ENCODE assay signal across 8 mouse cellular contexts in genomic region chr6:100670880-100671344, GRCm38 (mm10). TPM values are rescaled to one million over a fixed set of nuclear protein-coding genes. Genes with fewer than 3 reads are reported as not detected.
DNase-seq lines count a peak whose midpoint lies in the region; ATAC-seq and TF ChIP-seq lines count a peak whose summit lies in the region.

Gene Shq1, minus strand, starts transcription at chr6:100671157.

- H3K4me3 ChIP-seq in forebrain, embryonic 10.5 days = peak within 1 kb of the TSS; percentile 96
- peak within 1 kb of the TSS; percentile 79 for H3K4me3 ChIP-seq in heart, embryonic 15.5 days
- peak within 1 kb of the TSS; percentile 83 to 95 for H3K4me3 ChIP-seq in liver, embryonic 14.5 days (ENCODE audit: insufficient read depth in 1 of 2, low read depth in 2 of 2, low read length in 2 of 2)
- peak within 1 kb of the TSS; percentile 88 for H3K4me3 ChIP-seq in neural tube, embryonic 11.5 days (ENCODE audit: low read depth, low read length)
- peak within 1 kb of the TSS; percentile 90 for H3K4me3 ChIP-seq in stomach, postnatal 0 days (ENCODE audit: low read depth, low read length)

- H3K4me2 ChIP-seq in heart, embryonic 15.5 days = peak within 1 kb of the TSS; percentile 84
- H3K4me2 ChIP-seq in liver, embryonic 14.5 days (ENCODE audit: low read depth) = peak within 1 kb of the TSS; percentile 81
- peak within 1 kb of the TSS; percentile 68 for H3K4me2 ChIP-seq in neural tube, embryonic 11.5 days (ENCODE audit: low read depth)
- H3K4me2 ChIP-seq in stomach, postnatal 0 days (replicated peaks; ENCODE audit: low read depth) = peak within 1 kb of the TSS; percentile 93

- peak within 1 kb of the TSS; percentile 70 for H3K9ac ChIP-seq in heart, embryonic 15.5 days
- H3K9ac ChIP-seq in liver, embryonic 14.5 days (replicated peaks) = peak within 1 kb of the TSS; percentile 79
- peak within 1 kb of the TSS; percentile 56 for H3K9ac ChIP-seq in neural tube, embryonic 11.5 days (ENCODE audit: low read length)
- peak within 1 kb of the TSS; percentile 81 for H3K9ac ChIP-seq in stomach, postnatal 0 days (ENCODE audit: low read length)

- TF ChIP-seq CTCF in liver, embryonic 14.5 days (IDR thresholded peaks at IDR 0.05; ENCODE audit: low read depth) = peak; percentile 53
- peak; percentile 53 for TF ChIP-seq CTCF in stomach, postnatal 0 days (IDR thresholded peaks at IDR 0.05; ENCODE audit: low read depth)

- peak; percentile 91 for ATAC-seq in heart, embryonic 15.5 days (replicated peaks; ENCODE audit: insufficient number of reproducible peaks, insufficient read depth, low FRiP score, low read depth)
- ATAC-seq in liver, embryonic 14.5 days (ENCODE audit: insufficient read depth) = peak; percentile 89
- peak; percentile 91 for ATAC-seq in neural tube, embryonic 11.5 days (ENCODE audit: insufficient read depth, low FRiP score, low TSS enrichment)
- peak; percentile 95 for ATAC-seq in stomach, postnatal 0 days (ENCODE audit: low FRiP score, low TSS enrichment)

- H3K4me1 ChIP-seq in forebrain, embryonic 10.5 days = peaks cover 26% of the 10 kb centered on the region
- peaks cover 9% of the 10 kb centered on the region for H3K4me1 ChIP-seq in heart, embryonic 15.5 days (replicated peaks)
- peaks cover 9% of the 10 kb centered on the region in 2 experiments; a peak in 3 of 4 replicates for H3K4me1 ChIP-seq in liver, embryonic 14.5 days (replicated peaks; ENCODE audit: control insufficient read depth in 2 of 2, insufficient read depth in 2 of 2, low read length in 1 of 2)
- peaks cover 3% of the 10 kb centered on the region; the same call in 1 of the 2 replicates for H3K4me1 ChIP-seq in neural tube, embryonic 11.5 days (ENCODE audit: control insufficient read depth, insufficient read depth, low read length)
- 0 out of 2 replicates have a peak, but pooled peaks cover 2% of the 10 kb centered on the region for H3K4me1 ChIP-seq in stomach, postnatal 0 days (replicated peaks; ENCODE audit: control insufficient read depth, insufficient read depth)

- H3K27ac ChIP-seq in forebrain, embryonic 10.5 days = peak within 1 kb of the TSS; percentile 89
- H3K27ac ChIP-seq in heart, embryonic 15.5 days = peak within 1 kb of the TSS; percentile 42
- H3K27ac ChIP-seq in liver, embryonic 14.5 days = peak within 1 kb of the TSS; percentile 36
- no peak within 1 kb of the TSS for H3K27ac ChIP-seq in neural tube, embryonic 11.5 days (ENCODE audit: low read depth, low read length)
- H3K27ac ChIP-seq in stomach, postnatal 0 days (replicated peaks) = peak within 1 kb of the TSS; percentile 63; the same call in 1 of the 2 replicates

- TF ChIP-seq EP300 in liver, embryonic 14.5 days (IDR thresholded peaks at IDR 0.05; ENCODE audit: low read depth) = no peak
- TF ChIP-seq EP300 in stomach, postnatal 0 days (optimal IDR thresholded peaks at IDR 0.05) = no peak

- H3K9me3 ChIP-seq in forebrain, embryonic 10.5 days = no peaks in the 10 kb centered on the region
- H3K9me3 ChIP-seq in heart, embryonic 15.5 days (replicated peaks) = no peaks in the 10 kb centered on the region
- H3K9me3 ChIP-seq in liver, embryonic 14.5 days (ENCODE audit: control insufficient read depth, low read length) = no peaks in the 10 kb centered on the region
- no peaks in the 10 kb centered on the region for H3K9me3 ChIP-seq in neural tube, embryonic 11.5 days (ENCODE audit: control insufficient read depth, low read length)
- no peaks in the 10 kb centered on the region for H3K9me3 ChIP-seq in stomach, postnatal 0 days (ENCODE audit: control insufficient read depth, low read length)

- no peaks in the 10 kb centered on the region for H3K36me3 ChIP-seq in forebrain, embryonic 10.5 days (replicated peaks)
- H3K36me3 ChIP-seq in heart, embryonic 15.5 days = no peaks in the 10 kb centered on the region
- no peaks in the 10 kb centered on the region for H3K36me3 ChIP-seq in liver, embryonic 14.5 days (replicated peaks; ENCODE audit: control insufficient read depth, insufficient read depth, low read depth)
- H3K36me3 ChIP-seq in neural tube, embryonic 11.5 days (ENCODE audit: control insufficient read depth, insufficient read depth, low read length) = no peaks in the 10 kb centered on the region
- no peaks in the 10 kb centered on the region for H3K36me3 ChIP-seq in stomach, postnatal 0 days (ENCODE audit: control insufficient read depth, insufficient read depth, low read length)

- DNase-seq in CD8-positive naive resting alpha-beta T cell, adult 2 months (ENCODE audit: low read depth in 2 of 2, low spot score in 2 of 2) = peak; percentile 86 to 91
- peak; percentile 79 for DNase-seq in c-Kit-positive CD71-negative TER-119-negative erythroid progenitor cells, embryonic 14.5 days (ENCODE audit: low read depth)
- peak; percentile 77 for DNase-seq in forebrain, embryonic 10.5 days (ENCODE audit: extremely low spot score, low spot score)
- DNase-seq in kidney, postnatal 25 days = peak; percentile 90 to 92
- peak; percentile 73 to 76 (median 74) for DNase-seq in liver, embryonic 14.5 days (ENCODE audit: low read depth in 3 of 3, low spot score in 3 of 3)
- peak; percentile 90 for DNase-seq in neural tube, embryonic 11.5 days (ENCODE audit: low spot score)
- peak; percentile 89 for DNase-seq in stomach, postnatal 0 days (ENCODE audit: low spot score)

- H3K27me3 ChIP-seq in forebrain, embryonic 10.5 days (ENCODE audit: poor library complexity, severe bottlenecking) = 0 out of 2 replicates have a peak, but pooled peaks cover 8% of the 10 kb centered on the region
- H3K27me3 ChIP-seq in heart, embryonic 15.5 days = no peaks in the 10 kb centered on the region
- no peaks in the 10 kb centered on the region for H3K27me3 ChIP-seq in liver, embryonic 14.5 days (ENCODE audit: control insufficient read depth, insufficient read depth, low read length)
- H3K27me3 ChIP-seq in neural tube, embryonic 11.5 days (ENCODE audit: control insufficient read depth, insufficient read depth, low read length) = no peaks in the 10 kb centered on the region
- no peaks in the 10 kb centered on the region for H3K27me3 ChIP-seq in stomach, postnatal 0 days (ENCODE audit: control insufficient read depth, insufficient read depth, low read length)

- WGBS in forebrain, embryonic 10.5 days = under 1% methylated on average over 49 of the region's 49 CpGs
- WGBS in heart, embryonic 15.5 days = under 1% methylated on average over 49 of the region's 49 CpGs
- under 1% methylated on average over 49 of the region's 49 CpGs for WGBS in liver, embryonic 14.5 days (ENCODE audit: insufficient replicate concordance)
- under 1% methylated on average over 49 of the region's 49 CpGs for WGBS in neural tube, embryonic 11.5 days
- WGBS in stomach, postnatal 0 days = under 1% methylated on average over 49 of the region's 49 CpGs

RNA-seq across cellular contexts. Expression of gene Shq1, which starts in this region (rescaled TPM):
- polyA plus RNA-seq in forebrain, embryonic 10.5 days (2016; fragmentation: Nextera tagmentation; extraction: Ambion mirVana) = 26.5 and 27.4 TPM in 2 replicates
- polyA plus RNA-seq in heart, embryonic 15.5 days (2015; fragmentation: Nextera tagmentation; extraction: Ambion mirVana) = 9.6 and 11.3 TPM in 2 replicates
- polyA plus RNA-seq in liver, embryonic 14.5 days (2012; rRNA removed) = 5.2 and 5.8 TPM in 2 replicates
- polyA plus RNA-seq in liver, embryonic 14.5 days (2014; fragmentation: Nextera tagmentation; extraction: Ambion mirVana) = 8.7 and 10.6 TPM in 2 replicates
- 16.1 and 17.0 TPM in 2 replicates for polyA plus RNA-seq in neural tube, embryonic 11.5 days (2014; fragmentation: Nextera tagmentation; extraction: Ambion mirVana)
- polyA plus RNA-seq in stomach, postnatal 0 days (2015; fragmentation: Nextera tagmentation; extraction: Ambion mirVana) = 7.1 and 7.7 TPM in 2 replicates
